Mouse (Mus musculus) heart, embryonic 13.5 days (tissue): ENCODE measurements around the gene Setd1a. TPM values are rescaled to one million over a fixed set of nuclear protein-coding genes. Genes with fewer than 3 reads are reported as not detected.

Experiments
- ATAC-seq: fragments of 200-750 bp; cut with Nextera tagmentation; 2 replicates; pipeline ENCODE4 v1.8.0; 2017; ENCODE audit warnings: moderate TSS enrichment; ENCODE audit not compliant: insufficient number of reproducible peaks, low FRiP score, low TSS enrichment; ENCODE audit errors: extremely low read depth
- H3K27ac ChIP-seq: fragments of 300-500 bp; sonication (generic); replicated peaks from 2 replicates; pipeline ENCODE4 v1.5.1; 2015; ENCODE audit warnings: moderate library complexity, mild to moderate bottlenecking, inconsistent platforms
- H3K27me3 ChIP-seq: fragments of 300-500 bp; sonication (generic); replicated peaks from 2 replicates; pipeline ENCODE4 v1.6.1; 2015; ENCODE audit warnings: mild to moderate bottlenecking, inconsistent platforms
- H3K36me3 ChIP-seq: fragments of 300-500 bp; sonication (generic); 2 replicates; pipeline ENCODE4 v1.6.1; 2015; ENCODE audit warnings: mild to moderate bottlenecking, inconsistent platforms
- H3K4me1 ChIP-seq: fragments of 300-500 bp; sonication (generic); 2 replicates; pipeline ENCODE4 v1.6.1; 2015; ENCODE audit warnings: inconsistent platforms
- H3K4me2 ChIP-seq: fragments of 300-500 bp; sonication (generic); 2 replicates; pipeline ENCODE4 v1.6.1; 2015; ENCODE audit warnings: inconsistent platforms, mild to moderate bottlenecking, moderate library complexity
- H3K4me3 ChIP-seq: fragments of 300-500 bp; sonication (generic); 2 replicates; pipeline ENCODE4 v1.5.1; 2015; ENCODE audit warnings: moderate library complexity, mild to moderate bottlenecking, inconsistent platforms
- H3K9ac ChIP-seq: fragments of 300-500 bp; sonication (generic); 2 replicates; pipeline ENCODE4 v1.6.1; 2015; ENCODE audit warnings: inconsistent platforms, mild to moderate bottlenecking, moderate library complexity
- H3K9me3 ChIP-seq: fragments of 300-500 bp; sonication (generic); 2 replicates; pipeline ENCODE4 v1.6.1; 2016; ENCODE audit warnings: inconsistent platforms
- WGBS: fragments of 180-500 bp; shearing (Covaris S2); methylation state at CpG from one replicate; pipeline ENCODE4 v1.1.7; 2015; ENCODE audit warnings: mixed read lengths; 5-methylcytosine and 5-hydroxymethylcytosine counted together
- polyA plus RNA-seq: library from polyadenylated mRNA; unstranded; fragments of >200 nt; fragmentation: Nextera tagmentation; extraction: Ambion mirVana; gene quantifications from 2 replicates; pipeline ENCODE4 v1.2.1, GENCODE M21; 2015

Gene Setd1a
- polyA plus RNA-seq, 1 experiment from 2014 or later = 17.0 TPM

GRCm38 (mm10) chr7:127776878-127777473 lies 506 bp downstream of the Setd1a start:
- Histone ChIP-seq H3K4me1 (peaks cover 22% of the 10 kb centered on the region), H3K27me3 (no peaks in the 10 kb centered on the region), H3K36me3 (peaks cover 38% of the 10 kb centered on the region), H3K4me2 (peak overlapping the region; percentile 95), H3K9me3 (no peaks in the 10 kb centered on the region), H3K9ac (peak overlapping the region; percentile 96), H3K27ac (peak overlapping the region; percentile 99), H3K4me3 (peak overlapping the region; percentile 92)
- ATAC-seq = peak; percentile 82
- WGBS = under 1% methylated on average over 61 of the region's 70 CpGs

DNA sequence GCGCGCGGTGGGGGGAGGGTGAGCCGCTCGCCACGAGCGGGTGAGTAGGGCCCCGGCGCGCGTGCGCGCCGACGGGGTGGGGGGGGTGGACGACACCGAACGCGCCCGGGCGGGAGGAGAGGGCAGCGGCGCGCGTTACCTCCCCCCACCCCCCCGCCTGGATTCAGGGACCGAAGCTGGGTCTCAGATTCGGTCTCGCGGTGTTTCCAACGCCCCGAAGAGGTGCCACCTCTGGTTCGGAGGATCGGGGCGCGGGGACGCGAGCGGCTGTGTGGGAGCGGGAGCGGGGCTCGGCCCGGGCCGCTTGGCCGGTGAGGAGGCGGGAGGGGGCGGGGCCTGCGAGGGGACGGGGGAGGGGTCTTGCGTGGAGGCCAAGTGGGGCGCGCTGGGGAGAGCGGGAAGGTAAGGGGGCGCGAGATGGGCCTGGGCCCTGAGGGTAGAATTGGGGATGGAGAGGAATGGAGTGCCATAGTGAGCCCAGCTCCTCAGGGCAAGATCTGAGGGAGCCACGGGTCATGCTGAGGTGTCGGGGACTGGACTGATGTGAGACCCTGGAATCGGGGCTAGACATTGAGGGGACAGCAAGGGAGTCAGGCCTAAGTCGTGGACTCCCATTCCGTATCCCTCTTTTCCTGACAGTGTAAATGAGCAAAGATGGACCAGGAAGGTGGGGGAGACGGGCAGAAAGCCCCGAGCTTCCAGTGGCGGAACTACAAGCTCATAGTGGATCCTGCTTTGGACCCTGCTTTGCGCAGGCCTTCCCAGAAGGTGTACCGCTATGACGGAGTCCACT lies 1.2 kb downstream of the Setd1a start:
- no peaks in the 10 kb centered on the region for H3K9me3 ChIP-seq
- no peaks in the 10 kb centered on the region for H3K27me3 ChIP-seq
- peak overlapping the region; percentile 96 for H3K9ac ChIP-seq
- peaks cover 44% of the 10 kb centered on the region for H3K36me3 ChIP-seq
- H3K27ac ChIP-seq = peak overlapping the region; percentile 99
- peak overlapping the region; percentile 95 for H3K4me2 ChIP-seq
- H3K4me3 ChIP-seq = peak overlapping the region; percentile 92
- ATAC-seq = peak; percentile 49
- H3K4me1 ChIP-seq = peaks cover 22% of the 10 kb centered on the region
- WGBS = 3% methylated on average over 45 of the region's 66 CpGs

GRCm38 (mm10) chr7:127778350-127778749 lies 1.9 kb downstream of the Setd1a start:
- H3K27ac ChIP-seq = no peak overlapping the region
- H3K27me3 ChIP-seq = no peaks in the 10 kb centered on the region
- peaks cover 22% of the 10 kb centered on the region for H3K4me1 ChIP-seq
- H3K4me2 ChIP-seq = peak overlapping the region; percentile 95
- H3K4me3 ChIP-seq = peak overlapping the region; percentile 92
- ATAC-seq = no peak
- peaks cover 50% of the 10 kb centered on the region for H3K36me3 ChIP-seq
- H3K9ac ChIP-seq = peak overlapping the region; percentile 96
- H3K9me3 ChIP-seq = no peaks in the 10 kb centered on the region
- 73% methylated on average over 4 of the region's 4 CpGs for WGBS

GRCm38 (mm10) chr7:127785308-127785707 lies 8.8 kb downstream of the Setd1a start, which contains the start of gene Gm49388:
Gm49388 (plus strand) TSS chr7:127785608.
- no peaks in the 10 kb centered on the region for H3K27me3 ChIP-seq
- H3K9ac ChIP-seq = no peak within 1 kb of the TSS
- 98% methylated on average over 6 of the region's 7 CpGs for WGBS

GRCm38 (mm10) chr7:127797076-127797845 lies 20.8 kb downstream of the Setd1a start:
- H3K4me1 ChIP-seq = peaks cover 13% of the 10 kb centered on the region
- H3K27me3 ChIP-seq = no peaks in the 10 kb centered on the region
- H3K4me3 ChIP-seq = no peak overlapping the region
- H3K9me3 ChIP-seq = no peaks in the 10 kb centered on the region
- H3K4me2 ChIP-seq = no peak overlapping the region
- H3K9ac ChIP-seq = no peak overlapping the region
- no peak overlapping the region for H3K27ac ChIP-seq
- no peak for ATAC-seq
- 89% methylated on average over 23 of the region's 23 CpGs for WGBS
- peaks cover 85% of the 10 kb centered on the region for H3K36me3 ChIP-seq

More at GRCm38 (mm10) chr7:127785308-127785707, 8.8 kb downstream of the Setd1a start, which contains the start of gene Gm49388:
- Histone ChIP-seq H3K9me3 (no peaks in the 10 kb centered on the region), H3K4me3 (no peak within 1 kb of the TSS), H3K36me3 (peaks cover 99% of the 10 kb centered on the region), H3K4me1 (no peaks in the 10 kb centered on the region), H3K27ac (no peak within 1 kb of the TSS), H3K4me2 (no peak within 1 kb of the TSS)
- no peak for ATAC-seq

GRCm38 (mm10) chr7:127798591-127798990 lies 22.1 kb downstream of the Setd1a start:
- peaks cover 13% of the 10 kb centered on the region for H3K4me1 ChIP-seq
- ATAC-seq = no peak
- no peak overlapping the region for H3K27ac ChIP-seq
- no peak overlapping the region for H3K4me2 ChIP-seq
- H3K9ac ChIP-seq = no peak overlapping the region
- WGBS = 89% methylated on average over 4 of the region's 4 CpGs
- no peaks in the 10 kb centered on the region for H3K27me3 ChIP-seq
- no peaks in the 10 kb centered on the region for H3K9me3 ChIP-seq
- H3K36me3 ChIP-seq = peaks cover 83% of the 10 kb centered on the region
- H3K4me3 ChIP-seq = no peak overlapping the region

GRCm38 (mm10) chr7:127799211-127799610 lies 22.7 kb downstream of the Setd1a start:
- Histone ChIP-seq H3K4me2 (no peak overlapping the region), H3K9ac (no peak overlapping the region), H3K27ac (no peak overlapping the region), H3K9me3 (no peaks in the 10 kb centered on the region), H3K4me3 (no peak overlapping the region), H3K27me3 (no peaks in the 10 kb centered on the region), H3K36me3 (peaks cover 77% of the 10 kb centered on the region), H3K4me1 (peaks cover 13% of the 10 kb centered on the region)
- 87% methylated on average over 13 of the region's 13 CpGs for WGBS
- ATAC-seq = no peak

- no peaks in the 10 kb centered on the region for H3K27me3 ChIP-seq
- ATAC-seq = no peak
Measured at GRCm38 (mm10) chr7:127799738-127800137, 23.3 kb downstream of the Setd1a start.

DNA sequence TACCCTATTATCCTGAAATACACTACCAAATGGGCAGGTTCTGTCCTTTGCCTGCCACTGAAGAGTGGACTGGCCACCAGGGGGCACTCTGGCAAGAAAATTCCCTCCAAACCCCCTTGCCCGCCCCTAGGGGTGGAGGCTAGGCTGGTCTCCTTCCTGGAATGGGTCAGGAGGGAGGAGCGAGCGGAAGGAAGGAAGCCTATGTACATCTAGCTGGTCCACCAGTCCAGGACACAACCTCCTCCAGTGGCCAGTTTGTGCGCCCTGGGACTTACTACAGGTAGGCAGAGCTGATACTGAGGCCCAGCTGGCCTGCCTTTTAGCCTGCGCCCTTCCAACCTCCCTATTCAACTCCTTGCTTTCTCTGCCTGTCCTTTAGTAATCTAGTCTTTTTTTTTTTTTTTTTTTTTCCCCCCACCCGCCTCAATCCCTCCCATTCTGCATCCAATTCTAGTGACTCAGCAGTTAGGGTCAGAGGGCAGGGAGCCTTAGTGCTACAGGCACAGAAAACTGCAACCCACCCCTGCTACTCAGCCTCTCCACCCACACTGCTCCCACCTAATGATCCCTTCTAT lies 24.1 kb downstream of the Setd1a start, which contains the start of gene Hsd3b7:
TSS of gene Hsd3b7 (plus strand) at position 170 of the 575 bp plus-strand sequence.
- Histone ChIP-seq H3K9ac (peak within 1 kb of the TSS; percentile 61), H3K4me2 (peak within 1 kb of the TSS; percentile 62), H3K9me3 (no peaks in the 10 kb centered on the region), H3K36me3 (peaks cover 64% of the 10 kb centered on the region), H3K4me3 (peak within 1 kb of the TSS; percentile 41), H3K27ac (peak within 1 kb of the TSS; percentile 37), H3K27me3 (no peaks in the 10 kb centered on the region), H3K4me1 (peaks cover 13% of the 10 kb centered on the region)
- peak; percentile 67; the same call in 1 of the 2 replicates for ATAC-seq
- 28% methylated on average over 6 of the region's 6 CpGs for WGBS

More at GRCm38 (mm10) chr7:127799738-127800137, 23.3 kb downstream of the Setd1a start:
- Histone ChIP-seq H3K4me1 (peaks cover 13% of the 10 kb centered on the region), H3K4me3 (no peak overlapping the region), H3K27ac (no peak overlapping the region), H3K4me2 (no peak overlapping the region), H3K9ac (no peak overlapping the region), H3K36me3 (peaks cover 71% of the 10 kb centered on the region), H3K9me3 (no peaks in the 10 kb centered on the region)
- WGBS = 78% methylated on average over 1 of the region's 1 CpGs

DNA sequence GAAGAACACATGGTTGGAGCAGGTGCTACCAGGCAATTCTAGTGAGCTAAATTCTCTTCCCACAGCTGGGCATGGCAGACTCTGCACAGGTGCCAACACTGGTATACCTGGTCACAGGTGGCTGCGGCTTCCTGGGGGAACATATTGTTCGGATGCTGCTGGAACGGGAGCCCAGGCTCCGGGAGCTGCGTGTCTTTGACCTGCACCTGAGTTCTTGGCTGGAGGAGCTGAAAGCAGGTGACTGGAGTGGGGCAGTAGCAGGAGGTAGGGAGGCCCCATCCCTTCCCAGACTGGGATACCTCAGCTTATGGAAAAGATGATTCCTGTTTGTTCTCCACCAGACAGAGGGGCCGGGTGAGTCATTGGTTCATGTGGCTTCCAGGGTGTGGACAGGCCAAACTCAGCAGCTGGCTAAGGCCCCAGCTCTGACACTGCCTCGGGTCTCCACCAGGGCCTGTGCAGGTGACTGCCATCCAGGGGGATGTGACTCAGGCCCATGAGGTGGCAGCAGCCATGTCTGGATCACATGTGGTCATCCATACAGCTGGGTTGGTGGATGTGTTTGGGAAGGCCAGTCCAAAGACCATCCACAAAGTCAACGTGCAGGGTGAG lies 24.6 kb downstream of the Setd1a start:
- H3K27ac ChIP-seq = peak overlapping the region; percentile 37
- peaks cover 58% of the 10 kb centered on the region for H3K36me3 ChIP-seq
- 90% methylated on average over 8 of the region's 8 CpGs for WGBS
- H3K4me3 ChIP-seq = peak overlapping the region; percentile 41
- no peak; the same call in 1 of the 2 replicates for ATAC-seq
- peak overlapping the region; percentile 62 for H3K4me2 ChIP-seq
- no peaks in the 10 kb centered on the region for H3K27me3 ChIP-seq
- H3K4me1 ChIP-seq = peaks cover 13% of the 10 kb centered on the region
- H3K9me3 ChIP-seq = no peaks in the 10 kb centered on the region
- H3K9ac ChIP-seq = peak overlapping the region; percentile 61
